Mouse (Mus musculus) G1E (cell line): ENCODE measurements around the gene Dnajc11.

ENCODE experiments used
- CTCF ChIP-seq: IDR thresholded peaks from 2 replicates; pipeline ENCODE4 v1.5.1; 2012; ENCODE audit warnings: low read depth, low read length, inconsistent platforms, mixed read lengths
- GATA1 ChIP-seq: IDR thresholded peaks from 2 replicates; pipeline ENCODE4 v1.6.1; 2012; ENCODE audit warnings: borderline replicate concordance, low read length, inconsistent platforms, mixed read lengths

DNA sequence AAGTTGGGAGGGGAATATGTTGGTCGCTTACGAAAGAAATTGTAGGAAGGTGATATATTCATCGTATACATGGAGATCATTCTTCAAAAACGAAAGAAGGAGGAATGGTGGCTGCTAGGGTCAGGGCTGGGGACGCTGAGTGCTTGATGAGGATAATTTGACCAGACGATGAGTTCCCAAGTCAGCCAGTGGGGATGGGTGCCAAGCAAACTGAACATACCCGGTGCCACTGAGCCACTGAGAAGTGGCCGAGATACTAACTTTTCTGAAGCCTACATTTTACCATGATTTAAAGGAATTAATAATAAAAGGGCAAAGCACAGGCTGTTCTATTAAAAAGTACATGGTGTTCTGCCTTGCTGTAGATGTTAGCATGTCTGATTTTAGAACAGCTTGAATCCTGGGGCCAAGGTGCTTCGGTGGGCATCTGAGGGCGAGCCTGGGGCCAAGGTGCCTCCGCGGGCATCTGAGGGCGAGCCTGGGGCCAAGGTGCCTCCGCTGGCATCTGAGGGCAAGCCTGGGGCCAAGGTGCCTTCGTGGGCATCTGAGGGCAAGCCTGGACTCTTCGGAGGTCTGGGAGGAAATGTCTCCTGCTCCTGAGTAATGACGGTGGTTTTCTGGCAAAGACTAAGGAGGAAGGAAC, 31.3 kb upstream of the Dnajc11 start:
- TF ChIP-seq GATA1 (no peak), CTCF (no peak)
